Mouse (Mus musculus) monocyte, adult 2 months (primary cell): ENCODE results near the gene Ceacam16.
A peak's percentile ranks its signal among the peaks of the same experiment; 100 is the strongest.

Source experiments
- DNase-seq, 2 experiments: peaks; one replicate each; pipeline ENCODE4 v3.0.0; 2022; ENCODE audit warnings: low spot score in 2 of 2, low read depth in 1 of 2

Ceacam16 gene

DNA sequence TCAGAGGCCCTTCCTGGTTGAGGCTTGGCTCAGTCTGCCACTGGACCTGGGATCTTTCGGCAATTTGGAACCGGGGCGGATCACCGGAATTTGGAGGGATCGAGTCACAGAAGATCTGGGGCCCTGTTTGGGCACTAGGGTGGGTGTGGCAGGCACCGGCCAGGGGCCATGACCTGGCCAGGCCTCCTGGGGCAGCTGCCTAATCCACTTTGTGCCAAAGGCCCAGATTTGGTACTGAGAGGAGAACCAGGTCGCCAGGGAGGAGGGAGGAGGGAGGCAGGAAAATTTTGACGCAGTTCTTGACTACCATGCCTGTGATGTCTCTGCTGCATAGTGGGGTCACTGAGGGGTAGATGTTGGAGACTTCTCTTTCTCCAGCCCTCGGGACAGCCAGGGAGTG is at the start of gene Ceacam16:
TSS of gene Ceacam16 (minus strand) at position 101 of the 400 bp plus-strand sequence.
- DNase-seq: no peak

DNA sequence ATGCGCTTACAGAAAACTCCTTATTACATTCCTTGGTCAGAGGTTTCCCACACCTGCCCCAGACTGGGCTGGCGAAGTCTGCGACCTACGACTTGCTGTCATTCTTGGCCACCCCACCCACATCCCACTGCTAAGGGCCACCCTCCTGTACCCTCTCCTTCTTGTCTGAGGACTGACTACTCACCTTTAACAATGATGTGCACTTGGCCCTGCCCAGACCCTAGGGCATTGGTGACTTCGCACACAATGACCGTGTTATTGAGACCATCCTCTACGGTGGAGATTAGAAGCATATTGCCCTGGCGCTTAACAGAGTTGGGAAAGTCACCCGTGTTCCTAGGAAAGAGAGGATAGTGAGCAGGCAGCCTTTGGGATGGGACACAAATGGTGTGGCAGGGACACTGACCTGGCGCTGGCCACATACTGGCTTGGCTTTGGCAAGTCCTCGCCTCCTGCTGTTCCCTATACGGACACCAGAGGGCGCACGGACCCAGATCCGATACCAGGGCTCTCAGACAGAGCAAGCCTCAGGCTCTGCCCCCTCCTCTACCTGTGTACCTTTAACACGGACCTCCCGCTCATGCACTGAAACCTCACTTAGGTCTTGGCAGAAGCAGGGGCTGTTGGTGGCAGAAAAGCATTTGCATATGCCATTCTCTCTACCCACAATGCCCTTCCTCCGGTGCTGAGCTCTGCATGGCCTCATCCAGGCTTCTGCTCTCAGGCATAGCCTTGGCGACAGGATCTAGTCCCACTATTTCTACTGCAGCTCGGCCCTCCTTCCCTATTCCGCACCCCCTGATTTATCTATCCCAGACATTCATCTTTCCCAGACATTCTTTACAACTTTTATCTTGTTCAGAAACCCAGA is 49.6 kb upstream of the Ceacam16 start:
- DNase-seq: peak in 1 of 2 experiments; percentile 62

- DNase-seq: peak; percentile 31 to 66
Observed at GRCm38 (mm10) chr7:19889881-19890280, 28.8 kb upstream of the Ceacam16 start.

- no peak for DNase-seq
Observed at GRCm38 (mm10) chr7:19887849-19888248, 26.8 kb upstream of the Ceacam16 start, which contains the start of gene Ceacam19. TSS of gene Ceacam19 (minus strand) at chr7:19887965.

GRCm38 (mm10) chr7:19880754-19881153 is 19.7 kb upstream of the Ceacam16 start:
- DNase-seq: no peak

DNA sequence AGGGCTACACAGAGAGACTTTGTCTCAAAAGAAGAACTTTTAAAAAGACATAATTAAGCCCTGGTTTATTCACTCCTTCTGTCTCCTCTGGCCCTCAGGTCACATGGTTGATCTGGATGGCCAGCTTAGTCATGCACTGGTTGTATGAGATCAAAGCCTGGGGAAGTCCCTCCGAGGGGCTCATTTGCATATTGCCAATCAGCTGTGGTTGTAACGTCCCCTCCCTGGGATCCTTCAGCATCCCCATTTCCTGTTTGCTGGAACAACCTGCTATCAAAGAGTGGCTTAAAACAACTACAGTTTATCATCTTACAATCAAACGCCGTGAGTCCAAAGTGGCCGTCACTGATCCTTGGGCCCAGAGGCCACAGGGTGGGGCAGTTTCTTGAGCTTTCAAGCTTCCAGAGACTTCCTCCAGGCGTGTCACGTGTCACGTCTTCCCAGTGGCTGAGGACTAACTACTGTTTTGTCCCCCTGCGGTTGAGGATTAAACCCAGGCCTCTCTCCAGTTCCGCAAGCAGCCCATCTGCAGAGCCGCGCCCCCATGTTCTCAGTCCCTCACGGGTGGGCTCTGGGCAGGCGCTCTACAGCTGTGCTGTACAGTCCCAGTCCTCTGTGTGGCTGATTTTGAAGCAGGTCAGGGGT is 15.8 kb upstream of the Ceacam16 start:
- peak; percentile 48 to 53 for DNase-seq

DNA sequence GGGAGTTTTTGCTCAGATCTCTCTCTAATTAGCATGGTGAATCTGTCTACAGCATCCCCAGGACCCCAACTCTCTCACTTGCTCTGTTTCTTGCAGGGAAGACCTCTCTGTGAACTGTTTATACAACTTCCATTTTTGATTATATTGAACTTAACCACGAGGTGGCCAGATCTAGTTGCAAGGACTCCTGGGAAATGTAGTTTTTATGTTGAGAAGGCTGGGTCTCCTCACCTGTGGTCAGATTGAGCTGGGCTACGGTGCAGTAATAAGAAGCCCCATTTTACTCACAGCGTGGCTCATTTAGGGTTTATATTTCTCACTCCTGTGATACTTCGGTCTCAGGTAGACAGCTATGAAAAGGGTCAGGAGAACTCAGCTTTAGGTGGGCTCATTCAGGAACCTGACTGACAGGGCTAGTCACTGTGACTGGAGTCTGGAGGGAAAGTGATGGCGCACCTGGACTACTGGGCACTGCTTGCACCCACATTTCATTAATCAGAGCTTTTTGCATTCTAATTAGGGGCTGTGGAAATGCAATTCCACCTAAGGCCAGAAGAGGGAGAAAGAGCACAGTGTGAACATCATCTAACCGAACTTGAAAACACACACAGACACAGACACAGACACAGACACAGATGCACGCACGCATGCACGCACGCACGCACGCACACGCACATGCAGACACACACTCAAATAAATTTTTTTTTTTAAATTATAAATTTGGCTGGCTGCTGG is 15.0 kb upstream of the Ceacam16 start:
- DNase-seq: peak in 1 of 2 experiments; percentile 27

DNA sequence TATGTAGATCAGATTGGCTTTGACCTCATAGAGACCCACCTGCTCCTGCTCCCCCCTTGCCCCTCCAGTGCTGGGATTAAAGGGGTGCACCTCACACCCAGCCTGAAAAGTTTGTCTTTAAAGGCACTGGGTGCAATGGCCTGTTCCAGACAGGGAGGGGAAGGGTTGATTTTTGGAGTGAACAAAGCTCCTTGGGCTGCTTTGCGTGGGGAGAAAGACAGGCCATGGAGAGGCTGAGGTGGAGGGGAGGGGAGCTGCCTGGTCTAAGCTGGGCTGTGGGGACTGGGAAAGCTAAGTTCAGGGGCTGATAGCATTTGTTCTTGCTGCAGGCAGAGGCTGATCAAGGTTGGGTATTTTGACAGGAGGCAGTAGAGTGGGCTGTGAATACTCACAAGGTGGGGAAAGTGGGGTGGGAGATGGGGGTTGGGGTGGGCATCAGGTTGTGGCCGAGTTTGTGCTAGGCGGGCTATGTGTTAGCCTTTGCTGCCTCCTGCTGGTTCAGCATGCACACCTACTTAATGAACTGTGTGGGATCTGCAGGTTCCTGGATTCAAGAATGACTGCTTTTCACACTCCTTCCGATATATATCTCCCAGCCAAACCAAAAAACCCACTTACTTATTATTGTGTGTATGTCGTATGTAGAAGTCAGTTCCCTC is 11.0 kb upstream of the Ceacam16 start:
- DNase-seq: no peak

DNA sequence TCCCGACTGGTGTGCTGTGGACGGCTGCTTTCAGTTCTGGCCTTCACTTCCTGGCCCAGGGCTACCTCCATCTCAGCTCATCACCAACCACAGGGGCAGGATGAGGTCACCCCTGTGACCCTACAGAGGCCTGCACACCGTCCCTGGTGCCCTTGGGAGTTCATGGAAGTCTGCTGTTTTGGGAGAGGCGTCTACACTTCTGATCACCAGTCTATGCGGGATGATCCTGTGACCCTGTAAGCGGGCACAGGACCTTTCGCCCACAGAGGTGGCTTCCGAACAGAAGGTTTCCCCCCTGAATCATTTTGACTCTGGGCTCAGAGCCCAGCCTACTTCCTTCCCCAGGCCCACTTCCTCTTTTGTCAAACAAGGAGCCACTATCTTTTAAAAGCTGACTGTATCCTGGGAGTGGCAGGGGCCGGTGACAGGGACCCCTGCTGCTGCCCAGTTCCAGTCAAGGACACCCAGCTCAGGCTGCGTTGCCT is 10.1 kb upstream of the Ceacam16 start:
- peak; percentile 45 to 65 for DNase-seq

- no peak for DNase-seq
Observed at GRCm38 (mm10) chr7:19867751-19868399, 6.8 kb upstream of the Ceacam16 start.

GRCm38 (mm10) chr7:19866490-19866889 is 5.4 kb upstream of the Ceacam16 start:
- no peak for DNase-seq

GRCm38 (mm10) chr7:19865246-19866036 is 4.3 kb upstream of the Ceacam16 start:
- DNase-seq: no peak

DNA sequence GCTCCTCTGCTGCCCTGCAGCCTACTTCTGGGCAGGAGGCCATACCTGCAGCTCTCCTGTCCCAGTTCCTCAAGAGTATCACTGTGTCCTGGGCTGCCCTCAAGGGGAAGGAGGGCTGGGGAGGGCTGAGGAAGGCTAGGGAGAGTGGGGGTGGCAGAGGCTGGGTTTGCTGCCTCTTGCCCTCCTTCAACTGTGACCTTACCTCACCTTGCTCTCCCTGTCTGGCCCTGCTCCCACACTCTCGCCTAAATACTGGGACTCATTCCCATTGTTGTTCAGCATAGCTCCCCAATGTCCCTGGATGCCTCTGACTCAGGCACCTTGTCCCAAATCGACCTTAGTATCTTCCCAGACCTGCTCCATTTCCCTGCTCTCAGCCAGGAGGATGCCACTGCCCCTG is 3.1 kb upstream of the Ceacam16 start:
- no peak for DNase-seq

DNA sequence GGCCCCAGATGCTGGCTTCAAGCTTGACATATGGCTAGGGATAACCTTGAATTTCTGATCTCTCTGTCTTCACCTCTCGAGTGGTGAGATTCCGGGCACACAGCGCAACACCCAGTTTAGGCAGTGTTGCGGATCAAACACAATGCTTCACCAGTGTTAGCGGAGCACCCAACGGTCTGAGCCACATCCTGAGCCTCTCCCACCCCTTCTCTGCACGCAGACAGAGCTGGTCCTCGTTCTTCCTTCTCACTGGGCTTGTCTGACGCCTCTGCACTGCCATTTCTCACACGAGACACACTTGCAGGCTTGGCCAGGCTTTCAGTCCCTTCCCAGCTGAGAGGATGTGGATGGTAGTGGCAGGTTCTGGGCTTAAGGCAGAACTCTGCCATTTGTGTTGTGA is 1.4 kb downstream of the Ceacam16 start:
- DNase-seq: no peak

DNA sequence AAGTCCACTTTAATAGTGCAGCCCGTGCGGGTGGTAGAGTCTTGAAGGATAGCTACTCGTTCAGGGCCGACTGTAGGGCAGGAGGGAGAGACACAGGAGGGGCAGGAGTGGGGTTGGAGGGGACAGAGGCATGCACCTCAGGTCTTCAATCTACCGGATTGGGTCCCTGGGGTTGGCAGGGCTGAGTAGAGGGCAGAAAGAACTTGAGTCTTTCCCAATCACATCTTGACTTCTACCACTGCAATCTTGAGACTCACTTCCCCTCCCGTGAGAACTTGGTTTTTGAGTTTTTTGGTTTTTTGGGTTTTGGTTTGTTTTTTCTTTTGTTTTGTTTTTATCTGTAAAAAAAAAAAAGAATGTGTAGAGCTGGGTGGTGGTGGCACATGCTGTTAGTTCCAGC is 4.8 kb downstream of the Ceacam16 start:
- no peak for DNase-seq

DNA sequence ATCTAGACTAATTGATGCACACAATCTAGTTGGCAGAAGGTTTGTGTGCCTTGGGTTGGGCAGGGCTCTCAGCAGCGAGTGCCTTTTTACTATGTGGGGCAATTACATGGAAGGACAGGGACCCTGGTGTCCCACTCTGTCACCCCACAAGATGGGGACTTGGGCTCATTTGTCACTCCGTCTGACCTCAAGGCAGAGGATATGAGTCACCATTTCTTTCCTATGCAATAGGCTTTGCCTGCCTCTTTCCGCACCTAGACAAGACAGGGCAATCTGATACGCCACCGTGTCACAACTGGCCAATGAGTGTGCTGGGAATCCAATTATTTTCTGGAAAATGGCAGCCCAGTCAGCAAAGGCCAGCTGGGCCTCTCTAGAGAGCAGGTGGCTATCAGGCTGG is 5.4 kb downstream of the Ceacam16 start:
- no peak for DNase-seq

- DNase-seq: no peak
Observed at GRCm38 (mm10) chr7:19853526-19853925, 7.6 kb downstream of the Ceacam16 start.

DNA sequence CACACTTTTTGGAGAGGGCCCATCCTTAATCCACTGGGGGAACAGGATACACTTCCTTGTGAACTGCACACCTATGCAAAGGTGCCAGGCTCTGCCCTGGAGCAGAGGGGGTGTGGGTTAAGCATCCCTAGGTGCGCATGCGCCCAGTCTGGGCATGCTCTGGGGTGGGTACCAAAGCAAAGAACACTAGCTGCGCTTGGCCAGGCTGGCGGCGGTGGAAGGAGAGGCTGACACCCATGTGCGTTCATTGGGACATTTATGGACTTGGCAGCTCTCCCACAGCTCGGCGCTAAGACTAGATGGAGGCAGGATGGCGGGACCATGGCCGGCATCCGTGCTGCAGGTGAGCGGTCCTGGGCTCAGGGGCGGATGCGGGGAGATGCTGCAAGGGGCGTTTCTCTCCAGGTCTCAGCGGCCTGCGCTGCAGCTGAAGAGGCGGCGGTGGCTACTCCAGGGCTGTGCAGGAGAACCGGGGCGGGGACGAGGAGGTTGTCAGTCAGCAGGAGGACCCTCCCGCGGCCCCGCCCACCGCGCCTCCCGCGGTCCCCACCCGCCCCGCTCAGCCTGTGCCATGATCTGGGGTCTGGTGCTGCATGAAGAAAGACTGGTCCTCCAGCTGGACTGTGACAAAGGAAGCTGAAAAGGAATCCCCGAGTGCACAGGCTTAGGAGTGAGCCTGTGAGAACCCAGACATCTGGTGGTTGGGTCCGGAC is 9.1 kb downstream of the Ceacam16 start, which contains the start of gene Gm19345:
TSS of gene Gm19345 (plus strand) at position 146 of the 713 bp plus-strand sequence.
- no peak for DNase-seq
